Mouse (Mus musculus) cerebellum, adult 11-12 months (tissue): ENCODE data around the gene Dnaaf3.
"Not testable (repeated sequence)": the region's sequence is repeated elsewhere in the genome, so short reads cannot be mapped to it uniquely, and the experiment has no call there.

ENCODE experiments used
- DNase-seq: peaks from one replicate; pipeline ENCODE4 v3.0.0; 2022

Dnaaf3 gene

GRCm38 (mm10) chr7:4532005-4532729, at the start of gene Dnaaf3:
TSS of gene Dnaaf3 (minus strand) at chr7:4532453.
- no peak for DNase-seq

DNA sequence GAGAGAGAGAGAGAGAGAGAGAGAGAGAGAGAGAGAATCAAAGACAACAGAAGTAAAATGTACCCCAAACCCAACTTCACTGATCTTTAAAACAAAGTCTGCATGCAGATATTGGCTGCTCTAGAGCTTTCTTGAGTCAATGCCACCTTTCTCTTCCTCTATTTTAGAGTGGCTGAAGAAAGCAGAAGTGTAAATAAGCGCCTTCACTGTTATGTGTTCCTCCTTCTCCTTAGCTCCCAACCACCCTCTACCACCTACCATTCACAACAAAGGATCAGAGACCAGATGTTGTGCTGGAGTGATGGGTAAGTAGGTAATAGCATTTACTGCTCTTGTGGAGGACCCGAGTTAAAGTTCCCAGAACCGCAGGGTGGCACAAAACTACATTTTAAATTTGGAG, 49.2 kb upstream of the Dnaaf3 start:
- DNase-seq, result not testable (repeated sequence)

DNA sequence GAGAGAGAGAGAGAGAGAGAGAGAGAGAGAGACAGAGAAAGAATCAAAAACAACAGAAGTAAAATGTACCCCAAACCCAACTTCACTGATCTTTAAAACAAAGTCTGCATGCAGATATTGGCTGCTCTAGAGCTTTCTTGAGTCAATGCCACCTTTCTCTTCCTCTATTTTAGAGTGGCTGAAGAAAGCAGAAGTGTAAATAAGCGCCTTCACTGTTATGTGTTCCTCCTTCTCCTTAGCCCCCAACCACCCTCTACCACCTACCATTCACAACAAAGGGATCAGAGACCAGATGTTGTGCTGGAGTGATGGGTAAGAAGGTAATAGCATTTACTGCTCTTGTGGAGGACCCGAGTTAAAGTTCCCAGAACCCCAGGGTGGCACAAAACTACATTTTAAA, 40.1 kb upstream of the Dnaaf3 start:
- DNase-seq, result not testable (repeated sequence)

DNA sequence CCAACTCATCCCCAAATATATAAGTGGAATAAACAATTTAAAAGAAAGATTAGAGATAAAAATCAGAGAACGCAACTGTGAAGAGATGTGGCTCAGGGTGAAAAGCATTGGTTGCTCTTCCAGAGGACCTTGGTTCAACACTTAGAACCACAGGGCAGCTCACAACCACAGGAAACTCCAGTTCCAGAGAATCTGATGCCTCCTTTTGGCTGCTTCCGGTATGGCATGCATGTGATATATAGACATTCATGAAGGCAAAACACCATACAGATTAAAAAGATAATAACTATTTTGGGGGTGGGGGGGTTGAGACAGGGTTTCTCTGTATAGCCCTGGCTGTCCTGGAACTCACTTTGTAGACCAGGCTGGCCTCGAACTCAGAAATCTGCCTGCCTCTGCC, 30.4 kb upstream of the Dnaaf3 start:
- no peak for DNase-seq

GRCm38 (mm10) chr7:4557167-4557560, 24.9 kb upstream of the Dnaaf3 start:
- no peak for DNase-seq

- DNase-seq, result peak; percentile 81
Observed at GRCm38 (mm10) chr7:4556256-4557166, 24.3 kb upstream of the Dnaaf3 start.

DNA sequence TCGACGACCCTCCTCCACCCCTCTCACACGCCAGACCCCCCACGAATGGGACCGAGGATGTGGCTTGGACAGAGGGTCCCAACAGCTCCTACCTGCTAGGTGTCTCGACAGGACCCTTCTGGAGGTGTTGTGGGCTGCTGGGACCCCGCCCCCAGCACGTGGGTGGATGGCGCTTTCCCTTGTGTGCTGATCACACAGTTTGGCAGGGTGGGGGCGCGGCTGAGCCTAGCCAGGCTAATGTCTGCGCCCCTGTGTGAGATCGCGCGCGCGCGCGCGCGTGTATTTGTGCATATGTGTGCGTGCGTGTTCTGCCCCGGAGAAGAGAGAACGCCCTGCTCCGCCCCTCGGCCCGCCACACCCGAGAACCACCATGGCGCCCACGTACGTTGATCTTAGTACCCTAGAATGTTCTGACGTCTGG, 15.0 kb upstream of the Dnaaf3 start, which contains the start of gene Syt5:
Syt5 (minus strand) TSS at position 321 of the 421 bp plus-strand sequence.
- DNase-seq, result peak; percentile 55

DNA sequence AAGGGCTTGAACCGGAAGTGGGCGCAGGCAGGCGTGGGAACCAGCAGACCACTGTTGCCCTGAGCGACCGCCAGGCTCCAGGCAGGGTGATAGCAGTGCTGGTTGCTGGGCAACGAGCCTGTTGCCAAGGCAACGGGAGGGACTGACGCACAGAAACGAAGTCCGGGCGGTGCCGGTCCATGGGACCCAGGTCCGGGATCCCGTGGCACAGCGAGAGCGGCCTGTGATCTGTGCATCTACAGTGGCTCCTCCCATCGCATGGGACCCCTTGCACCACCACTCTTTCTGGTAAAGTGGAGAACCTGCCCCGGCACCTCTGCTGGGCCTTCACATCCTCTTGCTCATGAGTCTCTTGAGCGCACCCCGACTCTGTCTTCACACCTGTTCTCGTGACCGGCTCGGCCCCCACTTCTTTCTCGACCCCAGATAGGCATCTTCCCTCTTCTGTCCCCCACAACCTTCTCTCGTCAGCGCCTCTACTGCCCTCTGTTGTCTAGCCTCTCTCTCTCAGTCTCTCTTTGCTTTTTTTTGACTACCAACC, 14.4 kb upstream of the Dnaaf3 start:
- peak; percentile 83 for DNase-seq

DNA sequence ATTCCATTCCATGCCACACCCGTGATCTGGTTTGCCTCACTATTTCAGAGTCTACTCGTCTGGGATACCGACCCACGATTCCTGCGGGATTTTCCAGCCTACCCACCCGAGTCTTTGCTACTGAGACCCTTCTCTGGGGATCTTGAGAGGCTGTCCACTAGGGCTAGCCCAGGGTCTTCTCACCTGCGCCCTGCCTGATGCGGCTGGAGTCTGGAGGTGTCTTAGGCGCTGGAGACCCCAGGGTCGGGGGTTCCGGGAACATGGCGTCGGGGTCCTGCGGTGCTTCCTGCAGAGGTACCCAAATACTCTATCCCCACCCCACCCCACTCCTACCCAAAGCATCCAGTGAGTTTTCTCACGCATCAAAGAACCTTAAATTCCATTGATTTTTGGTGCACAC, 13.8 kb upstream of the Dnaaf3 start:
- no peak for DNase-seq

- no peak for DNase-seq
Observed at GRCm38 (mm10) chr7:4542013-4542412, 9.8 kb upstream of the Dnaaf3 start.

- DNase-seq, result no peak
Observed at GRCm38 (mm10) chr7:4541344-4541743, 9.1 kb upstream of the Dnaaf3 start.

DNA sequence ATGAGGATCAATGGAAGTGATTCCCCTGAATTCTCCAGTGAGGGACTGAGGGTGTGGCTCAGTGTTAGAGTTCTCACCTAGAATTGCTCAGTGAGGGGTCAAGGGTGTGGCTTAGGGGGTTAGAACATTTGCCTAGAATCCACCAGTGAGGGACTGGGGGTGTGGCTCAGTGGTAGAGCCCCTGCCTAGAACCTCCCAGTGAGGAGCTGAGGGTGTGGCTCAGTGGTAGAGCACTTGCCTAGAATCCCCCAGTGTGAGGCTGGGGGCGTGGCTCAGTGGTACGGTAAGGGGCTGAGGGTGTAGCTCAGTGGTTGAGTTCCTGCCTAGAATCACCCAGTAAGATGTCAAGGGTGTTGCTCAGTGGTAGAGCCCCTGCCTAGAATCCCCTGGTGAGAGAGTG, 6.8 kb upstream of the Dnaaf3 start:
- DNase-seq, result no peak

- no peak for DNase-seq
Observed at GRCm38 (mm10) chr7:4537181-4537580, 4.9 kb upstream of the Dnaaf3 start.

GRCm38 (mm10) chr7:4536369-4536768, 4.1 kb upstream of the Dnaaf3 start:
- DNase-seq, result no peak

DNA sequence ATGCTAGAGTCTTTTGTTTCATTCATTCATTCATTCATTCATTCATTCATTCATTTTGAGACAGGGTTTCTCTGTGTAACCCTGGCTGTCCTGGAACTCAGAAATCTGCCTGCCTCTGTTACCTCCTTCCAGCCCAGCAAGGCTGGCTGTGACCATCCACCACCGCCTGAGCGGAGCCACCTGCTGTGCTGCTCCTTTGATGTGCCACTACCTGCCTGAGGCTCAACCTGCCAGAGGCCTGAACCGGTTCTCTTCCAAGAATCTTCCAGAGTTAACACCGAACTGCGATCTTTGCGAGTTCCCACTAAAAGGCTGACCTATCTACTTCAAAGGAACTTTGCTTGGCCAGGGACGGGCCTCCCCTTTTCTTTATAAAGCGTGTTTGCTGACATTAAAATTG, 2.1 kb downstream of the Dnaaf3 start:
- DNase-seq, result not testable (repeated sequence)

GRCm38 (mm10) chr7:4527302-4527689, 5.0 kb downstream of the Dnaaf3 start:
- DNase-seq, result no peak

DNA sequence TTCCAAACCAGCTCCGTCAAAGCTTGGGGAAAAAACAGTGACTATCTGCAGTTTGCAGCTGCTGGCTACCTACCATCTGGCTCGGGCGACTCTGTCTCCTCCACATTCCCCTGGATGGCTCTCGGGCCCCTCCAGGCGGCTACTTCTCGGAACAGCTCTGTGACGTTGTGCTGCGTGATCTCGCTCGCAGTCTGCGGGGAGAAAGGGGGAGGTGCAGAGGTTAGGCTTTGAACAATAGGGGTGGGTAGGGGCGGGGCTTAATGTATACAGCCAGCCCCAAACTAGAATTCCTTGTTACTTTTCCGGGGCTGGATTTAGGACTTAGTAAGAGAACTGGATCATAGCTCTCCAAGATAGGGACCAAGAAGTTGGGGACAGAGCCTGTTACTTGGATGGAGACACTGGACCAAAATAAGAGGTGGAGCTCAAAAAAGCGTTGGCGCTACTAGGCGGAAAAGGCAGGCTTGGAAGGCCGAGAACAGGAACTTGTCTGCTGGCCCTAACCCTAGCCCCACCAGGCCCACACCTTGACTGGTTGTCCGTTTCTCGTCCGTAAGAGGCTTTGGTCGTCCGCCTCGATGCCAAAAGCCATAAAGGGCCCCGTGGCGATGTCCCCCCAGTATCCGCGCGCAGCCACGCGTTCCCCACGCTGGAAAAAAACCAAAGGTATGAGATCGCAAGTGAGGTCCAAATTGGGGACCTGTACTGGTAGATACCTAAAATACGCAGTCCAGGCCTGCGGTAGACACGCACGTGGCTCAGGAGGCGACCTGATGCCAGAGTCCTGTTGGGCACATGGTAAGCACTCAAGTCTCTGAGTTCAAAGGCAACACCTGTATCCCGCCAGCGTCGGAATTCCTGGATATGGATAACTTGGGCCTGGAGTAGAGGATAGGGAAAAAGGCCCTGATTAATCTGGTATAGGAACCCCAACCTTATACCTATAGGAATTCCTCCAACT, 5.6 kb downstream of the Dnaaf3 start:
- peak; percentile 72 for DNase-seq

DNA sequence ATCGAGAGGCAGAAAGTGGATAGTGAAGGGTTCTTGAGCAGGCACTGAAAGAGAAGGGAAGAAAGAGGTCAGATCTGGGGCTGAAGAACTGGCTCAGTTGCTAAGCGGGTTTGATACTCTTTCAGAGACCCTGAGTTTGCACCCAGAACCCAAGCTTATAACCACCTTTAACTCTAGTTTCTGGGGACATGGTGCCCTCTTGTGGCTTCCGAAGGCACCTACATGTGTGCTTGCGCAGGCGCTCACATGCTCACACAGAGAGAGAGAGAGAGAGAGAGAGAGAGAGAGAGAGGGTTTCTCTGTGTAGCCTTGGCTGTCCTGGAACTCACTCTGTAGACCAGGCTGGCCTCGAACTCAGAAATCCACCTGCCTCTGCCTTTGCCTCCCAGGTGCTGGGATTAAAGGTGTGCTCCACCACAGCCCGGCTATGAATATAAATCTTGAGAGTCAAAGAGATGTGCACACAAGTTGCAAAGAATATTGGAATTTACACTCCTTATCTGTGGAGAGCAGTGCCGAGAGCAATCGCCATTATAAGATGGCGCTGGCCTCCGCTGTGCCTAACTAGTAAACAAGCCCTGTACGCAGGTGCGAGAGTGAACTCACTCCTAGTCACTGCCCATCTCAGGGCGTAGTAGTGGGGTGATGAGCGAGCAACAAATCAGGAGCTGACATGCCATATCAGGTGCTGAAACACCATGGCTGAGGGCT, 7.9 kb downstream of the Dnaaf3 start, which contains the start of gene Tnni3:
Tnni3 (minus strand) TSS at position 18 of the 711 bp plus-strand sequence.
- not testable (repeated sequence) for DNase-seq

DNA sequence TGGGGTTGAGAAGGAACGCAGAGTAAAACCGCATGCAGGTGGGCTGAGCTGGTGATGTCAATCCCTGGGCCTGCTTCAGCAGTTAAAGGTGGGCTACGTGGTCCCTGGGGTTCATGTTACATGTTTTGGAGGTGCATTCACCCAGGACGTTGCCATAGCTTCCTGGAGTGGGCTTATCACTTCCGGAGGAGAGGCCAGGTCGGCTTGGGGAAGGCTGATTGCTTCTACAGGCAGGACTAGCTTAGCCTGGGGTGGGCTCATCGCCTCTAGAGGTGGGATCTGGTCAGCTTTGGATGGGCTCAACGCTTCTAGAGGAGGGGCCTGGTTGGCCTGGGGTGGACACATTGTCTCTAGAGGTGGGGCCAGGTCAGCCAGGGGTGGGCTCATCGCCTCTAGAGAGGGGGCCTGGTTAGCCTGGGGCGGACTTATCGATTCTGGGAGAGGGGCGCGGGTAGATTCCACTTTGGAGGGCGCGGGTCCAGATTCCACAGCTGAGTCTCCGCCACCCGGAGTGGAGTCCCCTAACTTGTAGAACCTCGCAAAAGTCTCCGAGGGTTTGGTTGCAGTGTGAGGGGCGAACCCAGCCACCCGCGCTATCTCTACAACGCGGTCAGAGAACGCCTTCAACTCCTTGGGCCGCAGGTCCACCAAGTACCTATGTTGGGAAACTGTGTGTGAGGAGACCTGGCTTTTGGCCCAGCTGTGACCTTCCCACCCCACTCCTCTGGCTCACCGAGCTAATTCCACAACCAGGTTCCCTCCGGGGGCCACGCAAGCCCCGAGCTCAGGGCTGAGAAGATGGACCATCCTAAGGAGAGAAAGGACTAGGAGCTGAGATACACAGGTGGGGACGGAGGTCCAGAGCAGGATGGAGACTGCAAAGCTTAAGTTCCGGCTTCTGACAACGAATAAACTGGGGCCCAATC, 8.8 kb downstream of the Dnaaf3 start:
- DNase-seq, result no peak

DNA sequence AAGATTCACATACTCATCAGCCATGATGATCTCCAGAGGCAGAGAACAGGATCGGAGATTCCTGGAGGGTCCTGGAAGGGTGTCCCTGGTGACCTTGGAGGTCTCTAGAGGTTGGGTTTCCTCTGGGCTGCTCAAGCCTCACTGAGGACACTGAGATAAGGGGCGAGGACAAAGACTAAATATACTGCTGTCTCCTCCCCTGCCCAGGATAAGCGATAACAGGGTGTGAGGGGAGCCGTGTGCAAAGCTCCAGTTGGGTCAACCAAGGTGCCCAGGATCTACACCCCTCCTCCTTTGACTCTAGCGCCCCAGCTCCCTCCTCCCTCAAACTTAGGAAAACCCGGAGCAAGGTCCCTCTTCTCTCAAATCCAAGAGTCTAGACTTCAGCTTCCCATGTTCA, 10.0 kb downstream of the Dnaaf3 start:
- DNase-seq, result no peak
